Mouse (Mus musculus) central nervous system, embryonic 11.5 days (tissue): Measurements from ENCODE around the gene Hyou1. TPM values are rescaled to one million over a fixed set of nuclear protein-coding genes. Genes with fewer than 3 reads are reported as not detected.

Experiments used
- polyA plus RNA-seq: library from polyadenylated mRNA; depleted of rRNA; stranded (reverse); fragments of >200 nt; gene quantifications from 2 replicates; pipeline ENCODE4 v1.2.3, GENCODE M21; 2012; rRNA removed

The Hyou1 gene
- polyA plus RNA-seq = 59.1 and 68.3 TPM in 2 replicates

DNA sequence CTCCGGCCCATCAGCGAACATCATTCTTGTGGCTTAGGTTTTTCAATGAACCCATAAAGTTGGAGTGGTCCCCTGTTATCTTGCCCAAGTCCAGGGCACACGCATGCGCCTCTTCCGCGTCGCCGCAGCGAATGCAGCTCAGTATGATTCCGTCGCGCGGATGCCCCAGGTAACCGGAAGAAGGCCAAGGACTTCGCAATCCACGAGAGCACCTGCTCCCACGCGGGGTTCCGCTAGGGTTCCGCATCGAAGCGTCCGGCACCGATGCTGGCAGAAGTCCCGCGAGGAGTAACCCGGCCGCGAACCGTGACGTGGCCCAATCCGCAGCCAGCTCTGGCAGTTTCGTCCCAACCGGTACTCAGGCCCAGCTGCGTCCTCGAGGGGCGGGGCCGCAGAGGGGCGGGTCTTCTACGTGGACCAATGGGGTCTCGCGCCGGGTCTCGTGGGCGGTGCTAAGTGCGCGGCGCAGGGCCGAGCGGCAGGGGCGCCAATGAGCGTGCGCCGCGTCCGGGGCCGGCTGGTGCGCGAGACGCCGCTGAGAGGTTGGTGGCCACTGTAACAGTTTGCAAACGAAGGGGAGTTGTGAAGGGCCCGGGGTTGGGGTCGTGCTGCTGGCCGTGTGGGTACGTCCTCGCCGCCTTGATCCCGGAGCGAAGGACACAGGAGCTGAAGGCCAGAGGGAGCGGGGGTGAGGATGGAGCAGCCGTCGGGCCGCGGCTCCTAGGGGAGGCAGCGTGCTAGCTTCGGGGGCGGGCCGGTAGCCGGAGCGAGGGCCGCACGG, at the start of gene Hyou1:
Gene Hyou1 (plus strand): TSS at position 437 of the 781 bp plus-strand sequence.

DNA sequence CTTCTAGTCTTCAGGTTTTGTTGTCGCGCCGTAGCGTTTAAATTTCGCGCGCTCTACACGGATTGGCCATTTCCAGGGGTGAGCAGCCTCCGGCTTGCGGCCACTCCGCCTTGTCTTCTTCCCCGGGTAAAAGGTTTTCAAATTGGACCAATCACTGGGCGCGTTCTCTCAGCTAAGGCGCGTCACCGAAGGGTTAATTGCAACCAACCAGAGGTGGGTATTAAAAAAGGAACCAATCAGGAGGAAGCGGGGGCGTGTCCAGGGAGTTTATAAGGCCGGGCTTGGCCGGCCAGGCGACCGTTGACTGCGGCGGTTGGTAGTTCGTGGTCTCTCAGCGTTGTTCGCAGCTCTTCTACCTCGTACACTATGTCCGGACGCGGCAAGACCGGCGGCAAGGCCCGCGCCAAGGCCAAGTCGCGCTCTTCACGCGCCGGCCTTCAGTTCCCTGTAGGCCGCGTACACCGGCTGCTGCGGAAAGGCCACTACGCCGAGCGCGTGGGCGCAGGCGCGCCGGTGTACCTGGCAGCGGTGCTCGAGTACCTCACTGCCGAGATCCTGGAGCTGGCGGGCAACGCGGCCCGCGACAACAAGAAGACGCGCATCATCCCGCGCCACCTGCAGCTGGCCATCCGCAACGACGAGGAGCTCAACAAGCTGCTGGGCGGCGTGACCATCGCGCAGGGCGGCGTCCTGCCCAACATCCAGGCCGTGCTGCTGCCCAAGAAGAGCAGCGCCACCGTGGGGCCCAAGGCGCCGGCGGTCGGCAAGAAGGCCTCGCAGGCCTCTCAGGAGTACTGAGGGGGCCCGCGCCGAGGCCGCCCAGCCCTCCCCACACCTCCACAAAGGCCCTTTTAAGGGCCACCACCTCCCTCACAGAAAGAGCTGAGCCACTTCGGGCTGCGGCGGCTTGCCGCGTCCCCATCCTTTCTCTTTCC, 44.6 kb upstream of the Hyou1 start, which contains the start of gene H2afx:
Gene H2afx (plus strand): TSS at position 299 of the 935 bp plus-strand sequence.

DNA sequence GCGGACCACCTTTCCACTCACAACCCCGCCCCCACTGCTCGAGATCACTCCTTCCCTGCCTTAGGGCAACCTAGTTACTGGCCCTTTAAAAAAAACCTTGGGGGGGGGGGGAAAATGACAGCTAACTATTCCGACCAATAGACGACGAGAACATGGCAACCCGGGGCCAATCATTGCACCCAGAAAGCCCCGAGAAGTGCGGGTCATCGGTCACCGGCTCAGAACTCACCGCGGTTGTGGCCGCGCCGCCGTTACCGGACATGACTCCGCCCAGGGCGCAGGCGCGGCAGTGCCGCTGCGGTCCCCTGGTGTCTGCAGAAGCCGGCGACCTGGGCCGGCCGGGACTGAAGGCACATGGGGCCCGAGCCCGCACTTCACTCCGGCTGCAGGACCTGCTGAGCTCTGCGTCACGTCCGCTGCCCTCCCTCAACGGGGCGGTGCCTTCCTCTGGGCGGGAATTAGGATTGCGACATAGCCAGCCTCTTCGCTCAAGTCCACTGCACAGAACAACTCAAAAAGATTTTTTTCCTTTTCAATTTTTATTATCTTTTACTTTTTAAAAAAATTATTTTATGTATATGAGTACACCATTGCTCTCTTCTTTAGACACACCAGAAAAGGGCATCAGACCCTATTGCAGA, 35.4 kb upstream of the Hyou1 start, which contains the start of gene Hmbs:
Gene Hmbs (minus strand): TSS at position 448 of the 641 bp plus-strand sequence.

DNA sequence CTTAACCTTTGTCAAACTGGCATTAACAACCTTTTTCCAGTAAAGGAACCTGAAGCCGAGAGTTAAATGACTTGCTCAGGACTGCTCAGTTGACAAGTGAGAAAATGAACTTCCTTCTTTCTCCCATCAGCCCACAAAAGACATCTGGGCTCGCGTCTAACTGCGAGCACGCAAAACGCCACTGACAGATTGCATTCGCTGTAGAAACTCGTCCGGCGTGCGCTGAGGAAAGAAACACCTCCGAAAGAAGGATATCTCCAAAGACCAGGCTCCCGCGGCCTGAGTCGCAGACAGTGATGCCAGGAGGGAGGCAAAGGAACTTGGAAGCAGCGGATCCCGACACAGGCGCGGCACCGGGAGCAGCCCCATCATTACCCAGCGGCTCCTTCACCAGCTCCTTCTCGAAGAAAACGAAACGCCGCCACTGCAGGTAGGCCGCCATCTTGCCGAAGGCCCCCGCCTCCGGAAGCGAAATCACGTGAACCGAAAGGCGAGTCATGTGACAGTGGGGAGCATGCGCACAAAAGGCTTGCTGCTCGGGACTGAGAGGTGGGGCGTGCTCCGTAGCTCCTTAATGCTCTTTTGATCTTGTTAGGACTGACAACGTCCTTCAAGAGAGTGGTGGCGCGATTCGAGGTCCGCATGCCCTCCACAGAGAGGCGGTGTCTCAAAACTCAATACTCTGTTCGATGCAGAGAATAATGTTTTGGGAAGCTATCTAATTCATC, 17.9 kb upstream of the Hyou1 start, which contains the start of gene Vps11:
Gene Vps11 (minus strand): TSS at position 481 of the 728 bp plus-strand sequence.

DNA sequence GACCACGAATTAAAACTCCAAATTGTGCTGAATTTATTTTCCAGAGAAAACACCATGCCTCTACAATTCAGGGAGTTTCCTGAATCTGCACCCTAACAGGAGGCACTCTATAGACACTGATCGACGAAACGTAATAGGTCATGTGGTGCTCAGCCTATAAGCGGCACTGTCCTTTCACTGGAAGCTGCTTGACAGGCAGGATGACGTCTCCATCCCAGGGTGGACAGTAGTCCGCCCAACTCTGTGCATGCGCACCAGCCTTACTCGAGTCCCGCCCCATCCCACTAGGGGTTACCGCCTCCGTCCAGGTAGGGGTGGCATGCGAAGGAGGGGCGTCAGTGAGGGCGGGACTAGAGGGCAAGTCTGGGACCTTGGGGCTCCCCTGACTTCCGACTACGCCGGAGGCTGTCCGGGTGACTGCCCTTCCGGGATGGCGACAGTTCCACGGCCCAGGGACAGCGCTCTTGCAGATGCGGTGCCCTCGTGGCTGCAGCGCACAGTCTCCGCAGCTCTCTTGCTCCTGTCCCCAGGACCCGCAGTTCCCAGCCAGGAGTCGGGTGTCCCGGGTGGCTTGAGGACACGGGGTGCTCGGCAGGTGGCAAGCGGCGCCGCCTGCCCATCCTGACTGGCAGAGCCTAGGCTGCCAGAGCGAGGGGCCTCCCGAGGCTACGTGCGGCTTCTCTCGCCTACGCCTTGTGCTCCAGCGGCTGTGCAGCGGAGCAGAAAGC, 17.6 kb downstream of the Hyou1 start, which contains the start of gene Slc37a4:
Gene Slc37a4 (plus strand): TSS at position 169 of the 728 bp plus-strand sequence.

DNA sequence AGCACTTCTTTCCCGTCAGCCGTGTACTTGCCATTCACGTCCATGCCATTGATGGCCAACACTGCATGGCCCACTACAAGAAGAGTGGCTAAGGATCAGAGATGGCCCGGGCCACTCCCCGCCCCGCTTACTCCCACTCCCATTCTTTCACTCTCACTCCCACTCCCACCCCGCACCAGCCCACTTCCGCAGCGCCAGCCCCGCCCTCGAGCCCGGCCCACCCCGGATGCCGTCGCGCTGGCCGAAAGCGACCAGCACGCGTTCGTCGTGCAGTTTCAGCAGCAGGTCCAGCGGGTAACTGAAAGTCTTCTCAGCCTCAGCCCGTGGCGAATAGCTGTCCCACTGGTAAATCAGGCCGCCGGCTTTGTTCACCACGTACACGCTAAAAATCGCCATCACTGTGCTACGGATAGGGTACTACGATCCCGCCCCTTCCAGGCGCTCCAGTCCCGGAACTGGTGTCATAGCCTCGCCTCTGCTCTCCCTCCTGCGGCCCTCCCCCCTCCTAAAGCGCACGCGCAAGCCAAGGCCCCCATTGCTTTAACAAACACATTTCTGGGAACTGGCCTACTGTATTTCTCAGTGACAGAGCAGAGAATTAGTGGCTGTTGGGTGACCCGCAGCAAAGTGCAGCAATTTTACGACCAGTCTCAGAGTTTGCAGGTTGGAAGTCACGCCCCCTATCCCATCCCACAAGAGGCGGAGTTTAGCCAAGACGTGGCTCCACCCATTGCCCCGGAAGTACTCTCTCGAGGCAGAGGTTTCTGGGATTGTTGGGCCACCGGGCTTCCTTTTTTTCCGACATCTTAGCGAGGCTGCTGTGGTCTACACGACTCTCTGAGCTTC, 27.8 kb downstream of the Hyou1 start, which contains the start of the genes Rps25 and Trappc4:
Gene Rps25 (plus strand): TSS at position 234 of the 846 bp plus-strand sequence.
Gene Trappc4 (minus strand): TSS at position 695 of the 846 bp plus-strand sequence.

DNA sequence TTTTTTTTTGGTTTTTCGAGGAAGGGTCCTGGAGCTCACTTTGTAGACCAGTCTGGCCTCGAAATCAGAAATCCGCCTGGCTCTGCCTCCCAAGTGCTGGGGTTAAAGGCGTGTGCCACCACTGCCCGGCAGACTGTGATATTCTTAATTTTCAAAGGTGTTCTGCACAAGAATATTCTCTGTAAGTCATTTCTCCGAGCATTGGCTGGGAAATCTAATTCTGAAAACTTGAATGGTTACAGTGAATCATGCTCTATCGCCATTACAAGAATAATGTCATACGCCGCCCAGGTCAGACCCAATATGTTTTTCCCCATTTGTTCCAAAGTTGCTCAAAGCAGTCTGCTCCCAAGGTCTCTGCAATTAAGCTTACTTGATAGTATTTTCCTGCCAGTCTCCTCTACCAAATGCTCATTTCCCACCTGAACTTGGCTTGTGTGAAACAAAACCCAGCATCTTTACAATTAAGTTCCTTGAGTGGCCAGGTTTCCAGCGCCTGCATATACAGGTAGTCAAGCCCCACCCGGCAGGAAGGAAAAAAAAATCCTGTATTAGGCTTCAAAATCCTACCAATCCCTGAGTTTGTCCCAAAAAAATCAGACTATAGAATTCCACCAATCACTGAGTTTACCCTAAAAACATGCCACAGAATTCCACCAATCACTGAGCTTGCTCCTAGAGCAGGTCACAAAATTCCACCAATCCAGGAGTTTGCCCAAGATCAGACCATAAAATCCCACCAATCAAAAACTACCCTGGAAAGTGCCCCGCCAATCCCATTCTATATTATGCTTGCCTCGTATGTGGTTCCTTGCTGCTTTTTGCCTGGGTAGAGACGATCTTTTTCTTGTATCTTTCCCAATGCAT, 39.5 kb downstream of the Hyou1 start, which contains the start of gene Ccdc84:
Gene Ccdc84 (minus strand): TSS at position 51 of the 867 bp plus-strand sequence.

DNA sequence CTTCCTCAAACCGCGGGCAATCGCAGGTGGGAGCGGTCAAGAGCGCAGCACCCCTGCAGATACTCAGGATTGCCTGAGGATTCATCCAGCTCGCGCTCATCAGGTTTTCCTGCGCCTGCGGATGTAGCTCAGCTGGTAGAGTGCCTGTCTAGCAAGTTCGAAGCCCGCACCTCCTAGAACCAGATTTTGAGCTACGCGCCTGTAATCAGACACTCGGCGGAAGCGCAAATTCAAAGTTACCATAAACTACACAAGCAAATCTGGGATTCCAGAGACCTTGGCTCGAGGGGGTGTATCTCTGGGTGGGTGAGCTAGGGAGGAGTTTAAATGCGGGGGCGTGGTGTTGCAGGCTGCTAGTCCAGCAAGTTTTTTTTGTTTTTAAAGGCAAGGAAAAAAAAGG, 61.7 kb downstream of the Hyou1 start, which contains the start of gene Foxr1:
Gene Foxr1 (minus strand): TSS at position 176 of the 400 bp plus-strand sequence.

Other genes with a start within 250 kb of the Hyou1 start
- gene Mcam, start 245.0 kb upstream of the Hyou1 start, polyA plus RNA-seq = 22.7 and 32.7 TPM in 2 replicates
- gene Cbl, start 145.4 kb upstream of the Hyou1 start, polyA plus RNA-seq = 19.7 and 24.1 TPM in 2 replicates
- gene Ccdc153, start 138.8 kb upstream of the Hyou1 start, polyA plus RNA-seq = 0.05 and 0.14 TPM in 2 replicates
- gene Pdzd3, start 128.0 kb upstream of the Hyou1 start, polyA plus RNA-seq = 0.20 and 0.31 TPM in 2 replicates
- 2.0 and 2.4 TPM in 2 replicates for gene Nlrx1, start 110.9 kb upstream of the Hyou1 start, polyA plus RNA-seq
- 19.3 and 19.5 TPM in 2 replicates for gene Abcg4, start 90.9 kb upstream of the Hyou1 start, polyA plus RNA-seq
- 38.6 and 43.6 TPM in 2 replicates for gene Hinfp, start 73.8 kb upstream of the Hyou1 start, polyA plus RNA-seq
- 19.9 and 22.4 TPM in 2 replicates for gene C2cd2l, start 59.2 kb upstream of the Hyou1 start, polyA plus RNA-seq
- 20.6 and 44.7 TPM in 2 replicates for gene Dpagt1, start 53.5 kb upstream of the Hyou1 start, polyA plus RNA-seq
- gene H2afx, start 44.8 kb upstream of the Hyou1 start, polyA plus RNA-seq = 292 and 369 TPM in 2 replicates
- gene Hmbs, start 35.3 kb upstream of the Hyou1 start, polyA plus RNA-seq = 111 and 135 TPM in 2 replicates
- 24.8 and 28.6 TPM in 2 replicates for gene Vps11, start 17.8 kb upstream of the Hyou1 start, polyA plus RNA-seq
- 20.2 TPM in 2 replicates for gene Slc37a4, start 17.4 kb downstream of the Hyou1 start, polyA plus RNA-seq
- 853 and 1,290 TPM in 2 replicates for gene Rps25, start 27.6 kb downstream of the Hyou1 start, polyA plus RNA-seq
- 123 and 141 TPM in 2 replicates for gene Trappc4, start 28.1 kb downstream of the Hyou1 start, polyA plus RNA-seq
- 37.0 and 40.8 TPM in 2 replicates for gene Ccdc84, start 39.1 kb downstream of the Hyou1 start, polyA plus RNA-seq
- not detected in 2 replicates for gene Foxr1, start 61.6 kb downstream of the Hyou1 start, polyA plus RNA-seq
- gene Upk2, start 75.5 kb downstream of the Hyou1 start, polyA plus RNA-seq = 0.11 and 0.43 TPM in 2 replicates
- gene Bcl9l, start 103.3 kb downstream of the Hyou1 start, polyA plus RNA-seq = 15.7 and 19.1 TPM in 2 replicates
- not detected in 2 replicates for gene Cxcr5, start 182.4 kb downstream of the Hyou1 start, polyA plus RNA-seq
- 52.3 and 67.1 TPM in 2 replicates for gene Ddx6, start 225.4 kb downstream of the Hyou1 start, polyA plus RNA-seq